Mouse (Mus musculus): ENCODE data around the gene Tspan5. TPM values are rescaled to one million over a fixed set of nuclear protein-coding genes. Genes with fewer than 3 reads are reported as not detected.

The Tspan5 gene
- polyA plus RNA-seq, 1 experiment, result 36.4 TPM

DNA sequence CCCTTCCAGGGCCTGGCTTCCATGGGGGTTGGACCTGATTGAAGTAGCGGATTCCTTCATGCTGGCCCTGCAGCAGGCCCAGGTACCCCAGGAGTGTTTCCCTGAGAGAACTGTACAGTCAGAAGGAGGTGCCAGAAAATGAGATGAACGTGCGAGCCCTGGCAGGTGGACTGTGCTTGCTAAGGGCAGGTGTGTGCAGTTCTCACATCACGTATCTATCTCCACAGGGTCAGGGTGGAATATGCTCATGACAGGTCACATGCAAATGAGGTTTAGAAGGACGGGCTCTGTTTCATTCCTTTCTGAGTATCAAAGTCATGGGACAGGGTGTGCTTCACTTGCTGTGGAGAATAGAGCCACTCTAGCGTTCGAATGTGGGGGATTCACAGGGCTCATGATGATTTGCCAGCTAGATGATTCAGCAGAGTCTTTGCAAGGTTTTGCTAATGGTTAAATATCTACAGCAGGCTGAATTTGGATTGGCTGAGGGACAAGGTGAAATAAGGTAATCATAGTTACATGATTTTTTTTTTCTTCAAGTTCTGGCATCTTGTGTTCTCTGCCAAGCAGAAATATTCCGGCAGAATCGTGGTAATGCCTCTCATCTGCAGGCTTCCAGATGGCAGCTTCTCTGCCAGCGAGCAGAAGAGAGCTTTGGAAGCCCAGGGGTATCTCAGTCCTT, 28.8 kb downstream of the Tspan5 start:
- no peak overlapping the region for H3K27ac ChIP-seq (ENCODE audit: insufficient read depth, low read depth, low read length)
- no peak for TF ChIP-seq POLR2A (IDR thresholded peaks at IDR 0.05; ENCODE audit: low read depth, low read length)
- no peak for TF ChIP-seq CTCF (IDR thresholded peaks at IDR 0.05; ENCODE audit: extremely low read depth, insufficient read length, insufficient replicate concordance, low read depth, low read length)
- WGBS, result 65% methylated on average over 10 of the region's 10 CpGs

DNA sequence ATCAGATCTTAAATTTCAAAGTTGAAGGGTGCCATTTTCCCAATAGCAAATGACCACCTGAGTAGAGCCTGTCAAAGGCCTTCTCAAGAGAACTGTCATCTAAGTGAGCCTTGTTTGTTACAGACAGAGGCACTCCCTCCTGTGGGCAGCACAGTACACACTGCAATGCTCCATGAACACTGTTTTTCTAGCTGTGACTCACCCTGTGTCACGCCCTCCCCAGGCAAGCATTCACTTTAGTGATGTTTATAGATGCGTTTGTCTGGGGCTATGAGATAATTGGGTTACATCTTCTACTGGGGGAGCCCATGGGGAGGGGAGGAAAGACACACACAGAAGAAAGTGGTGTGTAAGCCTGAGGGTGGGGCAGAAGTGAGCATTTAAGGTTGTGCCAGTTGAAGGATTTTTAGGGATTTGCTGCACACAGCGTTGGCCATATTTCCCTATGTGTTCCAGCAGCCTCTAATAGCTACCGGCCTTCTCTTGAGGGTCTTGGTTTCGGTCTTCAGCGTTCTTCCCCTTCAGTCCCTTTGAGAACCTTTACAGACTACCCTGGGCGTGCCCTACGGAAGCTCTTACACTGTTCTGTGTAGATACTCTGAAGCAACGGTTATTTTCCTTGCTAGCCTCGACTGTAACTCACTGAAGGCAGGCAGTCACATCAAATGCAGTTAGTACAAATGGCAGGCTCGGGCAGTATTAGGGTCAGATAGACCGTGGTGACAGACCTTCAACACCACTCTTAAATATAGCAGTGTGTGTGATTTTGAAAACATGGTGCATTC, 29.7 kb downstream of the Tspan5 start:
- H3K4me3 ChIP-seq (ENCODE audit: low read depth, low read length), result no peak overlapping the region
- no peaks in the 10 kb centered on the region for H3K36me3 ChIP-seq (ENCODE audit: control insufficient read depth, insufficient read depth, low read length)
- no peak overlapping the region for H3K27ac ChIP-seq (ENCODE audit: insufficient read depth, low read depth, low read length)
- WGBS, result 80% methylated on average over 12 of the region's 12 CpGs
- no peaks in the 10 kb centered on the region for H3K27me3 ChIP-seq (ENCODE audit: control insufficient read depth, insufficient read depth, low read length)
- TF ChIP-seq POLR2A (IDR thresholded peaks at IDR 0.05; ENCODE audit: low read depth, low read length) (no peak), CTCF (IDR thresholded peaks at IDR 0.05; ENCODE audit: extremely low read depth, insufficient read length, insufficient replicate concordance, low read depth, low read length) (no peak)
- H3K4me1 ChIP-seq (ENCODE audit: control insufficient read depth, insufficient read depth, insufficient read length, low read length), result no peaks in the 10 kb centered on the region

More for the DNA sequence above, 28.8 kb downstream of the Tspan5 start:
- H3K4me1 ChIP-seq (ENCODE audit: control insufficient read depth, insufficient read depth, insufficient read length, low read length), result no peaks in the 10 kb centered on the region
- H3K4me3 ChIP-seq (ENCODE audit: low read depth, low read length), result no peak overlapping the region
- H3K27me3 ChIP-seq (ENCODE audit: control insufficient read depth, insufficient read depth, low read length), result no peaks in the 10 kb centered on the region
- H3K36me3 ChIP-seq (ENCODE audit: control insufficient read depth, insufficient read depth, low read length), result no peaks in the 10 kb centered on the region

GRCm38 (mm10) chr3:138773871-138774606, 32.0 kb downstream of the Tspan5 start:
- H3K27ac ChIP-seq (ENCODE audit: insufficient read depth, low read depth, low read length), result no peak overlapping the region

GRCm38 (mm10) chr3:138774607-138774943, 32.6 kb downstream of the Tspan5 start:
- 85% methylated on average over 4 of the region's 4 CpGs for WGBS
- H3K36me3 ChIP-seq (ENCODE audit: control insufficient read depth, insufficient read depth, low read length), result no peaks in the 10 kb centered on the region
- H3K4me1 ChIP-seq (ENCODE audit: control insufficient read depth, insufficient read depth, insufficient read length, low read length), result no peaks in the 10 kb centered on the region; the same call in 1 of the 2 replicates
- no peak overlapping the region for H3K4me3 ChIP-seq (ENCODE audit: low read depth, low read length)
- H3K27ac ChIP-seq (ENCODE audit: insufficient read depth, low read depth, low read length), result no peak overlapping the region
- no peaks in the 10 kb centered on the region for H3K27me3 ChIP-seq (ENCODE audit: control insufficient read depth, insufficient read depth, low read length)
- no peak for TF ChIP-seq POLR2A (IDR thresholded peaks at IDR 0.05; ENCODE audit: low read depth, low read length)

More at GRCm38 (mm10) chr3:138773871-138774606, 32.0 kb downstream of the Tspan5 start:
- no peak overlapping the region for H3K4me3 ChIP-seq (ENCODE audit: low read depth, low read length)
- H3K36me3 ChIP-seq (ENCODE audit: control insufficient read depth, insufficient read depth, low read length), result no peaks in the 10 kb centered on the region
- TF ChIP-seq CTCF (IDR thresholded peaks at IDR 0.05; ENCODE audit: extremely low read depth, insufficient read length, insufficient replicate concordance, low read depth, low read length) (no peak), POLR2A (IDR thresholded peaks at IDR 0.05; ENCODE audit: low read depth, low read length) (no peak)
- WGBS, result 68% methylated on average over 9 of the region's 9 CpGs
- H3K27me3 ChIP-seq (ENCODE audit: control insufficient read depth, insufficient read depth, low read length), result no peaks in the 10 kb centered on the region
- no peaks in the 10 kb centered on the region for H3K4me1 ChIP-seq (ENCODE audit: control insufficient read depth, insufficient read depth, insufficient read length, low read length)

DNA sequence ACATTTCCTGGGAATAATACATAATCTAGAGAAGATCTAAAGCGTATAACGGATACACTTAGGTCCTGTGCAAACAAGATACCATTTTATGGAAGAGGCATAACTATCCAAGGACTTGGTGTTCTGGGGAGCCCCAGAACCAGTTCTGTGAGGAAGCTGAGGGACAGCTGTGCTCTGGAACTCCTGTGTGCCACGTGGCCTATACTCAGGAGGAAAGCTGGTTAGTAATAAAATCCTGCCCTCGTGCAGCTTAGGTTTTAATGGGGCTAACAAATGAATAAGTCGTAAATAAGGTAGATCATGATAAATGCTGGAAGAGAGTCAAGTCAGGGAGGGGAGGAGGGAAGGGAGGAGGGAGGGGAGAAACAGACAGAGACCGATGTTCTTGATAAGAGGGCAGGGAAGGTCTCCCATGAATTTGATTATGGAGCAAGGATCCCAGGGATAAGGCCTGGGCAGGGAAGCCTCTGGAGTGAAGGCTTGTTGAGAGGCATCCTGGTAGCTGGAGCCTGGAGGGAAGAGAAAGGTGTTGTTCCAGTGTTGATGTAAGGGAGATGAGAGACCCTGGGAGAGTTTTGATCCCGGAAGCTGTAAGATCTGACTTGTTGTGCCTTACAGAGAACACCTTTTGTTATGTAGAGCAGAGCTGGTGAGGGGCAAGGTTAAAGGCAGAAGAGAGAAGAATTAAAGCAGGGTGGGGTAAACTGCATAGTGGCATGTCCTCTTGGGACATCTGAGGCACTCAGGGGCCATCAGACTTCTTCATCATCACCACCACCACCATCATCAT, 34.1 kb downstream of the Tspan5 start:
- no peak overlapping the region for H3K27ac ChIP-seq (ENCODE audit: insufficient read depth, low read depth, low read length)
- TF ChIP-seq CTCF (IDR thresholded peaks at IDR 0.05; ENCODE audit: extremely low read depth, insufficient read length, insufficient replicate concordance, low read depth, low read length), result no peak
- no peak for TF ChIP-seq POLR2A (IDR thresholded peaks at IDR 0.05; ENCODE audit: low read depth, low read length)
- no peak overlapping the region for H3K4me3 ChIP-seq (ENCODE audit: low read depth, low read length)
- H3K27me3 ChIP-seq (ENCODE audit: control insufficient read depth, insufficient read depth, low read length), result no peaks in the 10 kb centered on the region
- no peaks in the 10 kb centered on the region for H3K36me3 ChIP-seq (ENCODE audit: control insufficient read depth, insufficient read depth, low read length)
- 37% methylated on average over 7 of the region's 7 CpGs for WGBS
- no peaks in the 10 kb centered on the region; the same call in 1 of the 2 replicates for H3K4me1 ChIP-seq (ENCODE audit: control insufficient read depth, insufficient read depth, insufficient read length, low read length)

DNA sequence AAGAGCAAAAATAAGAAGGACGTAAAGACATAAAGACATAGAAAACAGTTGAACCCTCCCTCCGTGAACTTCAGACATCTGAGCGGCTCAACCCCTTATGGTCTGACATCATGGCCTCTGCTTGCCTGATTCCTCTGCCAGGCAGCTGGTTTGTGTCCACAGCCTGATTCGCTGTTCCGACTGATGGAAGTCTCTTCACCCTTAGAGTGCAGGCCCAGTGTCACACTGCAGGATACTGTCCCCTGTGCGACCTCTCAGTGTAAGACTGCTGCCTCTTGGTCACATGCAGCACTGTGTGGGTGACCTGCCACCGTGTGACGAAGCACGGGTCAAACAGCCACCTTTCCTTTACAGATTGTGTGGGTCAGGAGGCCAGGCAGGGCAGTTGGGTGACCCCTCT, 39.5 kb downstream of the Tspan5 start:
- TF ChIP-seq POLR2A (IDR thresholded peaks at IDR 0.05; ENCODE audit: low read depth, low read length) (no peak), CTCF (IDR thresholded peaks at IDR 0.05; ENCODE audit: extremely low read depth, insufficient read length, insufficient replicate concordance, low read depth, low read length) (no peak)
- H3K4me3 ChIP-seq (ENCODE audit: low read depth, low read length), result no peak overlapping the region
- no peaks in the 10 kb centered on the region for H3K36me3 ChIP-seq (ENCODE audit: control insufficient read depth, insufficient read depth, low read length)
- no peak overlapping the region for H3K27ac ChIP-seq (ENCODE audit: insufficient read depth, low read depth, low read length)
- 86% methylated on average over 9 of the region's 9 CpGs for WGBS
- H3K4me1 ChIP-seq (ENCODE audit: control insufficient read depth, insufficient read depth, insufficient read length, low read length), result no peaks in the 10 kb centered on the region; the same call in 1 of the 2 replicates
- H3K27me3 ChIP-seq (ENCODE audit: control insufficient read depth, insufficient read depth, low read length), result no peaks in the 10 kb centered on the region
